Mouse (Mus musculus): ENCODE data around the gene Rhbdd1. TPM values are rescaled to one million over a fixed set of nuclear protein-coding genes. Genes with fewer than 3 reads are reported as not detected.

Rhbdd1 gene
- polyA plus RNA-seq, 1 experiment from 2014 or later, result 8.9 TPM

GRCm38 (mm10) chr1:82491954-82492353, 175.7 kb downstream of the Rhbdd1 start:
- ATAC-seq (replicated peaks; ENCODE audit: extremely low read depth, insufficient read depth, low FRiP score), result no peak
- Histone ChIP-seq H3K9ac (ENCODE audit: low read length) (no peak overlapping the region), H3K27ac (ENCODE audit: low read length) (no peak overlapping the region), H3K4me2 (ENCODE audit: low read depth, low read length) (no peak overlapping the region), H3K4me1 (ENCODE audit: control insufficient read depth, insufficient read depth, low read length) (no peaks in the 10 kb centered on the region), H3K36me3 (ENCODE audit: control insufficient read depth, insufficient read depth) (no peaks in the 10 kb centered on the region), H3K9me3 (replicated peaks; ENCODE audit: control insufficient read depth, low read length) (no peaks in the 10 kb centered on the region), H3K4me3 (ENCODE audit: low read length) (no peak overlapping the region), H3K27me3 (ENCODE audit: control insufficient read depth, insufficient read depth, low read length) (no peaks in the 10 kb centered on the region)
- WGBS, result 88% methylated on average over 2 of the region's 2 CpGs

Small RNA genes lying within 50 kb of the gene (microRNA-seq; reads per million reads assigned to microRNA genes)
- gene Gm22112, result not detected

Other genes starting within 250 kb of the Rhbdd1 start
- 31.6 and 33.8 TPM in 2 replicates for gene Gm9747, start 83.3 kb upstream of the Rhbdd1 start, polyA plus RNA-seq (2015; fragmentation: Nextera tagmentation; extraction: Ambion mirVana)
- 8.2 and 9.4 TPM in 2 replicates for gene Irs1, start 25.0 kb upstream of the Rhbdd1 start, polyA plus RNA-seq (2015; fragmentation: Nextera tagmentation; extraction: Ambion mirVana)

Data from heart, embryonic 16.5 days (tissue).